Mouse (Mus musculus): ENCODE data around the gene Ankrd60.

- TF ChIP-seq ZNF384 (IDR thresholded peaks at IDR 0.05; ENCODE audit: low read depth, low read length): no peak
- TF ChIP-seq MAFK (IDR thresholded peaks at IDR 0.05; ENCODE audit: insufficient read depth, low read depth, low read length): no peak
- TF ChIP-seq ZC3H11A (IDR thresholded peaks at IDR 0.05; ENCODE audit: borderline replicate concordance, low read depth, low read length): no peak
Observed at GRCm38 (mm10) chr2:173541748-173542147, 36.4 kb downstream of the Ankrd60 start.
